8 mouse cellular contexts compared by ENCODE assay signal in genomic region chr16:28838016-28838415, GRCm38 (mm10).
DNase-seq lines count a peak whose midpoint lies in the region; ATAC-seq and TF ChIP-seq lines count a peak whose summit lies in the region.

No protein-coding gene starts in this region.

- no peak overlapping the region for H3K4me2 ChIP-seq in midbrain, embryonic 12.5 days (replicated peaks)

- no peak overlapping the region for H3K9ac ChIP-seq in midbrain, embryonic 12.5 days (replicated peaks)

- DNase-seq in heart, adult 8-10 months (ENCODE audit: low spot score) = peak; percentile 44
- no peak for DNase-seq in heart, adult 11 months
- DNase-seq in frontal cortex, postnatal 36 days (ENCODE audit: low spot score in 2 of 2) = peak; percentile 74 to 81
- peak; percentile 43 for DNase-seq in layer of hippocampus, adult 9-11 months
- no peak for DNase-seq in natural killer cell, adult 2 months (ENCODE audit: low spot score in 2 of 2)

- H3K36me3 ChIP-seq in E14TG2a.4 (ENCODE audit: insufficient read depth, low read length) = peaks cover 4% of the 10 kb centered on the region; the same call in 1 of the 2 replicates
- no peaks in the 10 kb centered on the region for H3K36me3 ChIP-seq in midbrain, embryonic 12.5 days

- no peak overlapping the region for H3K4me3 ChIP-seq in E14TG2a.4 (replicated peaks; ENCODE audit: low read length)
- H3K4me3 ChIP-seq in midbrain, embryonic 12.5 days = no peak overlapping the region

- no peak overlapping the region for H3K27ac ChIP-seq in midbrain, embryonic 12.5 days (replicated peaks)

- H3K27me3 ChIP-seq in E14TG2a.4 (ENCODE audit: insufficient read depth, low read length) = no peaks in the 10 kb centered on the region
- peaks cover 8% of the 10 kb centered on the region for H3K27me3 ChIP-seq in midbrain, embryonic 12.5 days

- H3K4me1 ChIP-seq in E14TG2a.4 (replicated peaks; ENCODE audit: low read depth, low read length) = peaks cover 57% of the 10 kb centered on the region
- H3K4me1 ChIP-seq in midbrain, embryonic 12.5 days = peaks cover 21% of the 10 kb centered on the region

- 21% methylated on average over 12 of the region's 12 CpGs for WGBS in midbrain, embryonic 12.5 days

- TF ChIP-seq CTCF in E14TG2a.4 (conservative IDR thresholded peaks at IDR 0.05; ENCODE audit: low read length) = peak; percentile 55

- ATAC-seq in cerebellum, adult (ENCODE audit: insufficient number of reproducible peaks, low FRiP score, low TSS enrichment) = peak; percentile 46; the same call in 1 of the 2 replicates
- 0 out of 2 replicates have a peak, but pooled peaks have one; percentile 14 for ATAC-seq in midbrain, embryonic 12.5 days (ENCODE audit: low FRiP score, low read depth)

- no peaks in the 10 kb centered on the region for H3K9me3 ChIP-seq in E14TG2a.4 (ENCODE audit: low read length)
- H3K9me3 ChIP-seq in midbrain, embryonic 12.5 days = no peaks in the 10 kb centered on the region

Comparison
In these comparisons a context has a peak if more than half of its experiments do, and no peak if none do; other contexts are left out.
1. DNase-seq: peak in heart, adult 8-10 months (single experiment), frontal cortex, postnatal 36 days (2 of 2) and layer of hippocampus, adult 9-11 months (single experiment); none in heart, adult 11 months (single experiment) and natural killer cell, adult 2 months (0 of 2).